Mouse (Mus musculus) heart, postnatal 36 days (tissue): ENCODE measurements around the gene Ppt2. TPM values are rescaled to one million over a fixed set of nuclear protein-coding genes. Genes with fewer than 3 reads are reported as not detected.

Experiments
- DNase-seq, 2 experiments: peaks; one replicate each; pipeline ENCODE4 v3.0.0; 2021 to 2022
- intact Hi-C: fragments of 180-260 bp; cut with DNase I; formaldehyde crosslinking; loops from one replicate; pipeline ENCODE4 v1.15.1; 2025
- total RNA-seq, 2 experiments: library from RNA; stranded (reverse); gene quantifications; 2 replicates each; pipeline ENCODE4 v1.2.3; 2021

The Ppt2 gene
- total RNA-seq, 2 experiments from 2014 or later, result 54.4 to 55.5 TPM

- no peak for DNase-seq
- intact Hi-C loops, result no loop called here
Observed at GRCm38 (mm10) chr17:34567311-34567710, 61.0 kb downstream of the Ppt2 start.

Other genes starting within 250 kb of the Ppt2 start
- gene BC051142, start 229.7 kb downstream of the Ppt2 start, total RNA-seq, result not detected
- gene Btnl4, start 151.2 kb downstream of the Ppt2 start, total RNA-seq, result not detected
- gene Btnl6, start 111.2 kb downstream of the Ppt2 start, total RNA-seq, result not detected
- gene Notch4, start 64.2 kb downstream of the Ppt2 start, total RNA-seq, result 10 to 100 TPM; 33.0 to 48.6 TPM
- 1 to 10 TPM; 4.7 to 4.8 TPM for gene Gpsm3, start 38.7 kb downstream of the Ppt2 start, total RNA-seq
- gene Pbx2, start 37.2 kb downstream of the Ppt2 start, total RNA-seq, result 10 to 100 TPM; 18.0 to 19.6 TPM
- gene Ager, start 30.6 kb downstream of the Ppt2 start, total RNA-seq, result under 1 TPM; 0.24 to 0.47 TPM
- gene Rnf5, start 24.8 kb downstream of the Ppt2 start, total RNA-seq, result 10 to 100 TPM; 35.7 to 37.1 TPM
- gene Agpat1, start 24.2 kb downstream of the Ppt2 start, total RNA-seq, result 10 to 100 TPM; 61.2 to 70.5 TPM
- gene Egfl8, start 12.5 kb downstream of the Ppt2 start, total RNA-seq, result 1 to 10 TPM; 1.5 to 2.5 TPM
- 1 to 10 TPM; 1.4 to 1.7 TPM for gene Prrt1, start 1.0 kb upstream of the Ppt2 start, total RNA-seq
- 1 to 10 TPM; 6.9 to 9.9 TPM for gene Fkbpl, start 16.3 kb upstream of the Ppt2 start, total RNA-seq
- 10 to 100 TPM; 15.3 to 16.1 TPM for gene Atf6b, start 18.6 kb upstream of the Ppt2 start, total RNA-seq
- 10 to 100 TPM; 35.6 to 39.7 TPM for gene Tnxb, start 42.0 kb upstream of the Ppt2 start, total RNA-seq
- gene C4b, start 115.4 kb upstream of the Ppt2 start, total RNA-seq, result 10 to 100 TPM; 22.8 to 24.7 TPM
- gene Cyp21a1, start 176.1 kb upstream of the Ppt2 start, total RNA-seq, result not detected
- gene Stk19, start 208.4 kb upstream of the Ppt2 start, total RNA-seq, result 10 to 100 TPM in 1 of 2 experiments, 1 to 10 TPM in 1; 10.0 to 11.1 TPM
- gene Dxo, start 208.5 kb upstream of the Ppt2 start, total RNA-seq, result 10 to 100 TPM; 12.4 to 17.3 TPM
- gene Skiv2l, start 221.7 kb upstream of the Ppt2 start, total RNA-seq, result 10 to 100 TPM; 22.6 to 24.5 TPM
- 10 to 100 TPM; 13.7 to 15.3 TPM for gene Nelfe, start 221.9 kb upstream of the Ppt2 start, total RNA-seq
- gene Cfb, start 234.0 kb upstream of the Ppt2 start, total RNA-seq, result 1 to 10 TPM; 4.4 to 7.5 TPM